Mouse (Mus musculus): ENCODE measurements around the gene Fkbp10.

- TF ChIP-seq NANOG (IDR thresholded peaks at IDR 0.05; ENCODE audit: borderline replicate concordance, low read length): no peak
- no peak for TF ChIP-seq CTCF (conservative IDR thresholded peaks at IDR 0.05; ENCODE audit: low read length)
- no peak for TF ChIP-seq POU5F1 (IDR thresholded peaks at IDR 0.05; ENCODE audit: borderline replicate concordance, low read length)
Measured at GRCm38 (mm10) chr11:100379311-100379710, 36.2 kb upstream of the Fkbp10 start.
